Mouse (Mus musculus) small intestine, adult 2 months (tissue): Measurements from ENCODE around the gene Desi2.

ENCODE experiments used
- CTCF ChIP-seq: fragments of 200-500 bp; IDR thresholded peaks from 2 replicates; pipeline ENCODE4 v1.5.1; 2012; ENCODE audit warnings: low read depth, mild to moderate bottlenecking, control low read depth, inconsistent platforms, low read length, moderate library complexity, mixed read lengths; ENCODE audit not compliant: insufficient replicate concordance, insufficient read length; ENCODE audit errors: extremely low read depth
- POLR2A ChIP-seq: fragments of 200-500 bp; IDR thresholded peaks from 2 replicates; pipeline ENCODE4 v1.6.1; 2012; ENCODE audit warnings: low read depth, mild to moderate bottlenecking, control low read depth, inconsistent platforms, low read length, moderate library complexity

- TF ChIP-seq CTCF, result no peak
- no peak for TF ChIP-seq POLR2A
Observed at GRCm38 (mm10) chr1:178294051-178294450, 106.8 kb downstream of the Desi2 start.
